Mouse (Mus musculus) liver, embryonic 12.5 days (tissue): Measurements from ENCODE around the gene Smad3. TPM values are rescaled to one million over a fixed set of nuclear protein-coding genes. Genes with fewer than 3 reads are reported as not detected.

Experiments used
- ATAC-seq: fragments of 200-750 bp; cut with Nextera tagmentation; 2 replicates; pipeline ENCODE4 v1.8.0; 2017; ENCODE audit warnings: moderate number of reproducible peaks, mild to moderate bottlenecking, moderate library complexity
- H3K27ac ChIP-seq: fragments of 300-500 bp; sonication (generic); 2 replicates; pipeline ENCODE4 v1.5.1; 2016; ENCODE audit warnings: mild to moderate bottlenecking
- H3K27me3 ChIP-seq: fragments of 300-500 bp; sonication (generic); replicated peaks from 2 replicates; pipeline ENCODE4 v1.6.1; 2016; ENCODE audit warnings: mild to moderate bottlenecking, moderate library complexity
- H3K36me3 ChIP-seq: fragments of 300-500 bp; sonication (generic); 2 replicates; pipeline ENCODE4 v1.6.1; 2016; ENCODE audit warnings: mild to moderate bottlenecking, moderate library complexity
- H3K4me1 ChIP-seq: fragments of 300-500 bp; sonication (generic); 2 replicates; pipeline ENCODE4 v1.6.1; 2016
- H3K4me2 ChIP-seq: fragments of 300-500 bp; sonication (generic); 2 replicates; pipeline ENCODE4 v1.6.1; 2016; ENCODE audit warnings: mild to moderate bottlenecking, moderate library complexity
- H3K4me3 ChIP-seq: fragments of 300-500 bp; sonication (generic); 2 replicates; pipeline ENCODE4 v1.5.1; 2016; ENCODE audit warnings: mild to moderate bottlenecking, moderate library complexity
- H3K9ac ChIP-seq: fragments of 300-500 bp; sonication (generic); 2 replicates; pipeline ENCODE4 v1.6.1; 2016; ENCODE audit warnings: mild to moderate bottlenecking, moderate library complexity
- H3K9me3 ChIP-seq: fragments of 300-500 bp; sonication (generic); replicated peaks from 2 replicates; pipeline ENCODE4 v1.6.1; 2016; ENCODE audit warnings: mild to moderate bottlenecking, moderate library complexity
- WGBS: fragments of 180-500 bp; shearing (Covaris S2); methylation state at CpG from one replicate; pipeline ENCODE4 v1.1.7; 2016; ENCODE audit not compliant: insufficient replicate concordance; 5-methylcytosine and 5-hydroxymethylcytosine counted together
- polyA plus RNA-seq: library from polyadenylated mRNA; unstranded; fragments of >200 nt; fragmentation: Nextera tagmentation; extraction: Ambion mirVana; gene quantifications from 2 replicates; pipeline ENCODE4 v1.2.1, GENCODE M21; 2016

Smad3 gene
- polyA plus RNA-seq, 1 experiment from 2014 or later = 7.2 TPM

DNA sequence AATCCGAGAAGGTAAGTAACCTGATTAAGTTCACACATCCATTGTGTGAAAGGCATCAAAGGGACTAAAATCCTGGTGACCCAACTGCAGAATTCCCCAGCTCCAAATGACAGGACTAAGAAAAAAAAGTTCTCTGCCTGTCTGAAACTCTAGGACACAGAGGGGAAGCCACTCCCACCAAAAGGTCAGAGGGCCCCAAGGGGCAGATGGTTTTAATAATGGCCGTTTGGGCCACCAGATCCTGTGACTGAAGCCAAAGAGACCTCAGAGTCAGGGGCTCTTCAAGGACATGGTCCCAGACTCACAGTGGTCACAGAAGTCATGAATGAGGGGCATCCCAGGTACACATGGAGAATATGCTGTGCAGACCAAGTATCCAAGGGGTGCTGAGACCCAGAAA is 29.3 kb upstream of the Smad3 start:
- no peak for ATAC-seq
- peaks cover 65% of the 10 kb centered on the region for H3K4me1 ChIP-seq
- WGBS = 42% methylated on average over 2 of the region's 2 CpGs
- no peak overlapping the region for H3K4me2 ChIP-seq
- H3K27ac ChIP-seq = no peak overlapping the region
- H3K36me3 ChIP-seq = no peaks in the 10 kb centered on the region
- peaks cover 15% of the 10 kb centered on the region for H3K27me3 ChIP-seq
- H3K9ac ChIP-seq = no peak overlapping the region
- no peak overlapping the region for H3K4me3 ChIP-seq
- H3K9me3 ChIP-seq = no peaks in the 10 kb centered on the region

DNA sequence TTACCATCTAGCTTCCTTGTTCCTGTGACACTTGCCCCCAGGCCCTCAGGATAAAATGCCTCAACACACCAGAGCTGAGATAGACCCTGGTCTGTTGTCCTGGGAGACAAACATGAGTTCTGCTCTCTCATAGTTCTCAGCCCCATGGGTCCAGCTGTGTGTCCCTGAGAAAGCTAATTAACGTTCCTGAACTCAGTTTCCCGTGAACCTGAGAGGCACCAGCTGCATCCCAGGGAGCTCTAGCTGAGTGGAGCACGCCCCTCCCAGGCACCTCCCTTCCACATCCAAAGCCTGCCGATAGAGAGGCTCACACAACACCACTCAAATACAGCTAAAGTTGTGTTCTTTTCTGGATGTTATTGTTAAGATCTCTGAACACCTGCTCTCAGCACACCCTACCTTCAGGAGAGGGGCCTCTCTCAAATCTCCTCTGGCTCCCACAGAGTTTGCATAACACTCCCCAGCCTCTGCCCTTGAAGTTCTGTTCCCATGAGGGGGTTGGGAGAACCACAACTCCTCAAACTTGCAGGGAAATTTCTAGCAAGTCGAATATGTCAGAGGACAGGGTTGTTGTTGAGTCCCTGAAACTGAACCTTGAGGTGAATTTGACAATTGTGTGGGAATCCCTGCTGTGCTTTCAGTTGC is 28.4 kb upstream of the Smad3 start:
- peaks cover 6% of the 10 kb centered on the region for H3K27me3 ChIP-seq
- 0 out of 2 replicates have a peak overlapping the region, but pooled peaks have one; percentile 43 for H3K27ac ChIP-seq
- H3K4me3 ChIP-seq = no peak overlapping the region
- H3K4me1 ChIP-seq = peaks cover 71% of the 10 kb centered on the region
- no peak overlapping the region for H3K9ac ChIP-seq
- H3K9me3 ChIP-seq = no peaks in the 10 kb centered on the region
- H3K36me3 ChIP-seq = no peaks in the 10 kb centered on the region
- H3K4me2 ChIP-seq = peak overlapping the region; percentile 47
- WGBS = 35% methylated on average over 5 of the region's 5 CpGs
- ATAC-seq = no peak

- H3K36me3 ChIP-seq = no peaks in the 10 kb centered on the region
- H3K27ac ChIP-seq = peak overlapping the region; percentile 43; the same call in 1 of the 2 replicates
- peaks cover 5% of the 10 kb centered on the region; the same call in 1 of the 2 replicates for H3K27me3 ChIP-seq
- H3K4me2 ChIP-seq = peak overlapping the region; percentile 47
- H3K9me3 ChIP-seq = no peaks in the 10 kb centered on the region
- H3K9ac ChIP-seq = no peak overlapping the region
- peak; percentile 65 for ATAC-seq
- no peak overlapping the region for H3K4me3 ChIP-seq
- peaks cover 72% of the 10 kb centered on the region for H3K4me1 ChIP-seq
- 13% methylated on average over 5 of the region's 5 CpGs for WGBS
Measured at GRCm38 (mm10) chr9:63785492-63785891, 27.7 kb upstream of the Smad3 start.

DNA sequence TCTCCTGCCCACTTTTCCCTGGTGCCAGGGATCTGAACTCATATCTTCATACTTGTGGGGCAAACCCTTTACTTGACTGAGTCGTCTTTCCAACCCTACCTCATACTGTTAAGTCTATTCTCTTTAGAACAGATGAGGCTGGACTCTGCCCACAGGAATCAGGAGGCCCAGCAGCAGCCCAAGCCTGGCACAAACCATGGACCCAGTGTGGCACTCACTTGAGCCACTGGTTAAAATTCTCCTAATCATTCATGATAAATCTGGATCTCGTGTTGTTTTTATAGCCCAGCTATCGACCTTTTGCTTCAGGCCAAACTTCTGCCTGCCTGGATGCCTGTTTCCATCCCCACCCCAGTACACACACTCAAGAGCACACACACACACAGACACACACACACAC is 26.8 kb upstream of the Smad3 start:
- H3K4me2 ChIP-seq = no peak overlapping the region
- no peaks in the 10 kb centered on the region for H3K9me3 ChIP-seq
- 64% methylated on average over 3 of the region's 3 CpGs for WGBS
- H3K36me3 ChIP-seq = no peaks in the 10 kb centered on the region
- peaks cover 5% of the 10 kb centered on the region; the same call in 1 of the 2 replicates for H3K27me3 ChIP-seq
- no peak overlapping the region for H3K27ac ChIP-seq
- no peak overlapping the region for H3K9ac ChIP-seq
- no peak for ATAC-seq
- no peak overlapping the region for H3K4me3 ChIP-seq
- H3K4me1 ChIP-seq = peaks cover 72% of the 10 kb centered on the region

DNA sequence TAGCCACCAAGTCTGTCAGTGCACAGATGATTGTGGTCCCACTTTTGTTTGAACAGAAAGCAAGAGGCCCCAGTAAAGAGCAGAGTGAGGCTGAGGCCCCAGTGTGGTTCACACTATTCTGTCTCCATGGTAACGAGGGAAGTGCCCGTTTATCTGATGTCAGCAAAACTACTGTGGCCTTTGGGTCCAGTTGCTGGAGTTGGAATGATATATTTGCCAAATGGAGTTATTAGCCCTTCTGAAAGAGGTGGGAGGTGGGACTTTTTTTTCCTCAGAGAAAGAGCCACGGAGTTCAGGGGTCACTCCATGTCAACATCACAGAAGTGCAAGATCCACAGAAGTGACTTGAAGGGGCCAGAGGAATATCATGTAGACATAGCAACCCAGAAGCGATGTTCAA is 24.9 kb upstream of the Smad3 start:
- H3K9me3 ChIP-seq = no peaks in the 10 kb centered on the region
- H3K4me3 ChIP-seq = peak overlapping the region; percentile 8; the same call in 1 of the 2 replicates
- peak overlapping the region; percentile 55 for H3K4me2 ChIP-seq
- peak; percentile 75 for ATAC-seq
- peak overlapping the region; percentile 67 for H3K27ac ChIP-seq
- 0 out of 2 replicates have a peak, but pooled peaks cover 5% of the 10 kb centered on the region for H3K27me3 ChIP-seq
- no peaks in the 10 kb centered on the region for H3K36me3 ChIP-seq
- 32% methylated on average over 4 of the region's 4 CpGs for WGBS
- peak overlapping the region; percentile 29; the same call in 1 of the 2 replicates for H3K9ac ChIP-seq
- peaks cover 72% of the 10 kb centered on the region for H3K4me1 ChIP-seq

DNA sequence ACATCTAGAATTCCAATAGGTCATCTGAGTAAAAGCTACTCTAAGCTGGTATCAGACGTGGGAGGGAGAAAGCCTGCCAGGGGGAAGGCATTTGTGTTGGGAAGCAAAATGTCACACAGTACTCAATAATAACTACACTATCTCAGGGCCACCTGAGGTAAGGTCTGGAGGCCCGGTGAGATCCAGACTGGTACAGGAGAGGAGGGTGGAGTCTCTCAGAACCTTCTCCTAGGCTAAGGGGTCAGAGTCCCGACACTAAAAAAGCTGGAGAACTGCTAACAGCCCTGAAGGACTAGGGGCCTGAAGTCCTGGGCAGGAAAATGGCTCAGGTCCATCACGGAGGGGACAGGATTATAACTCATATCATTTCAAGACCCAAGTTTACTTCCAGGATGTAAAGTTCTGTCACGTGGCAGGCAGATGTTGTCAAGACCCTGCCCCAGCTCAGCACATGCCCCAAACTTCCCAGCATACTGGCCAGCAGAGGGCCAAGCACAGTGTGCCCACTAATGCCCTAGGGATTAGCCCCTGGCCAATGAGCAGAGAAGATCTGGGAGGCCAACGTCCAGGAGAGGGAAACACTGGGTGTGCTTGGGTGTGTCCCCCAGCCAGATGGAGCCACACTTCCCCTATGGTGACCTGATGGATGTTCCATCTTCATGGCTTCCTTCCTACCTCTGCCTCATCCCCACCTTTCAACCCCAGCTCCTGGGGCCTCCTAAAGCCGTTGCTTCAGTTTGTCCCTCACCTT is 24.1 kb upstream of the Smad3 start:
- no peak overlapping the region; the same call in 1 of the 2 replicates for H3K9ac ChIP-seq

DNA sequence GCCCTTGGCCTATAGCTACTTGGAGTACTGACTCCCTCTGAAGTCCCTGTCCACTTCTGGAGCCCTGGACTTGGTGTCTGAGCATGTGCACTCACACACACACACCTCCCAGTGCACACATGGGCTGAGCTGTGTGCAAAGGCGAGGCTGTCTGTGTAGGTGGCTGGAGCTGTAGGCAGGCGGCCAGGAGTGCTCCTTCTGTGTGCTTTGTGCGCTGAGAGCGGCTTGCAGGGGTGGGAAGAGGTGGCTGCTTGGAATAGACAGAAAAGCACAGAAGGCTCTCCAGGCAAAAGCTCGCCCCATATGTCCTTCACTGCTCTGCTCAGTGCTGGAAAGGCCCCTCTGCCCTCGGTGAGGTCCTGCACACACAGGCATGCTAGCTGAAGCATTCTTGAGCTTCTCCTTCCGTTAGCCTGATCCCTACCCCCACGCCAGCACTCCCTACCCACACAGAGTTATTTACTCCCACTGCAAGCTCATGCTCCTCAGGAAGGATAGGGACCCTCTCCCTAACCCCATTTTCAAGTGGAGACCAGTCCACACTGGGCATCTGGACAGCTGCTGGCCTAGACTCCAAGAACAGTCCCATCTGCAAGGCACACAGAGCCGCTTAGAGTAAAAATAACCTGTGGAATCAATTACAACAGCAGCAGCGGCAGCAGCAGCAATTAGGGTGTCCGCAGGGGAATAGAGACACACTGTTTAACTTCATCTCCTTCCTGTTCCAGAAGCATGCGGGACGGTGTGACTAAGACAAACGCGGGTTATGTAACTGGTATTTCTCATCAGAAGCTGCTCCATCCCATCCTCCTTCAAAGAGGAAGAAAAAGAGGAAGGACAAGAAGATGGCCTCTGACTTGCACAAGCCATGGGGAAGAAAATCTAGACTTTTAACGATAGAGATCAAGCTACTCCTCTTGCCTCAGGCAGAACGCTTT is 22.4 kb upstream of the Smad3 start:
- Histone ChIP-seq H3K9me3 (no peaks in the 10 kb centered on the region), H3K9ac (no peak overlapping the region), H3K4me3 (no peak overlapping the region), H3K36me3 (no peaks in the 10 kb centered on the region), H3K27ac (peak overlapping the region; percentile 29), H3K4me2 (no peak overlapping the region), H3K4me1 (peaks cover 62% of the 10 kb centered on the region), H3K27me3 (0 out of 2 replicates have a peak, but pooled peaks cover 5% of the 10 kb centered on the region)
- ATAC-seq = no peak
- 32% methylated on average over 17 of the region's 17 CpGs for WGBS

More for the DNA sequence above, 24.1 kb upstream of the Smad3 start:
- peak overlapping the region; percentile 67 for H3K27ac ChIP-seq
- H3K4me2 ChIP-seq = peak overlapping the region; percentile 55
- no peaks in the 10 kb centered on the region for H3K36me3 ChIP-seq
- no peaks in the 10 kb centered on the region for H3K9me3 ChIP-seq
- H3K4me3 ChIP-seq = no peak overlapping the region
- H3K27me3 ChIP-seq = 0 out of 2 replicates have a peak, but pooled peaks cover 5% of the 10 kb centered on the region
- peaks cover 70% of the 10 kb centered on the region for H3K4me1 ChIP-seq
- peak; percentile 70 for ATAC-seq
- 51% methylated on average over 7 of the region's 7 CpGs for WGBS

GRCm38 (mm10) chr9:63776735-63777134 is 18.9 kb upstream of the Smad3 start:
- 0 out of 2 replicates have a peak, but pooled peaks cover 5% of the 10 kb centered on the region for H3K27me3 ChIP-seq
- no peak overlapping the region for H3K4me2 ChIP-seq
- no peaks in the 10 kb centered on the region for H3K36me3 ChIP-seq
- 57% methylated on average over 3 of the region's 3 CpGs for WGBS
- H3K4me1 ChIP-seq = peaks cover 45% of the 10 kb centered on the region
- no peak overlapping the region for H3K4me3 ChIP-seq
- H3K9me3 ChIP-seq = no peaks in the 10 kb centered on the region
- no peak for ATAC-seq
- no peak overlapping the region for H3K27ac ChIP-seq
- H3K9ac ChIP-seq = no peak overlapping the region

DNA sequence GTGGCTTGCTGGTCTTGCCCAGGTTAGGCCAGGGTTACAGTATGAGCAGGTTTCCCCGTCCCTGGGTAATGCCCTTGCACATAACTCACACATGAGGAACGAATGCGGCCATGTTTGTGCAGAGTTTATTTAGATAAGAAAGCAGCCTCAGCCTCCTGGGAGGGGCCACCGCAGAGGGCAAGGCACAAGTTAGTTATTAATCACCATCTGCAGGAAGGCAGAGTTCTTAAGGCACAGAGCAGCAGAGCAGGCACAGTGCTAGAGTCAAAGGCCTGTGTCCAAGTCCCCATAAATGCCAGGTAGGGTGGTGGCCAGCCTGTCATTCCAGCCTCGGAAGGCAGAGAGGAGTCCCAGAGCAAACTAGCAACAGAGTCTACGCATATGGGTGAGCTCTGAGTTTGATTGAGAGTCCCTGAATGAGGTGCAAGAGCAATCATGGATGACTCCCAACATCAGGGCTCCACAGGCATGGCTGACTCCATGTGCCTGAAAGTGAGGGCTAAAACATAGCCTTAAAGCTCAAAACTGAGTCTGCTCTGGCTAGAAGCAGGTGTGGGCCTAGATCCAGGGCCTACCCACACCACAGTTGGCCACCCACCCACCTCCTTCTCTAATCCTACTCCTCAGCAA is 17.2 kb upstream of the Smad3 start:
- peak overlapping the region; percentile 28; the same call in 1 of the 2 replicates for H3K9ac ChIP-seq

DNA sequence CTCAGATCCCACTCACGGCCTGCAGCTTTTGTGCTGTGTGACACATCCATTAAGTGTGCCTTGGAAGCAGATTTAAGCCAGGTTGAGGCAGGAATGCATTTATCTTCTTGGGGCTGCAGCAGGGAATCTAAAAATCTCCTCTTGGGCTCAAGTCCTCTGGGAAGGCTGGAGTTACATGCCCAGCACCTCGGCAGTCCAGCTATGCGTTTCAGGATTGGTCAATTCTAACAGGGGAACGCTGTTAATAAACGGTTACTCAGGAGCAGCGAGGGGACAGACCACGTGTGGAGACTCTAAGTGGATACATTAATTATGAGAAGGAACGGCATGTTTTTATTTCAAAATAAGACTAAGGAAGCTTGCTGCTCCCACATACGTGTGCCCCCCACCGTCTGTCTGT is 14.7 kb upstream of the Smad3 start:
- H3K9me3 ChIP-seq = no peaks in the 10 kb centered on the region
- H3K27ac ChIP-seq = 0 out of 2 replicates have a peak overlapping the region, but pooled peaks have one; percentile 2
- H3K4me1 ChIP-seq = peaks cover 20% of the 10 kb centered on the region
- no peak overlapping the region for H3K4me3 ChIP-seq
- ATAC-seq = no peak
- H3K4me2 ChIP-seq = no peak overlapping the region
- no peaks in the 10 kb centered on the region for H3K36me3 ChIP-seq
- no peak overlapping the region for H3K9ac ChIP-seq
- H3K27me3 ChIP-seq = no peaks in the 10 kb centered on the region
- WGBS = 73% methylated on average over 10 of the region's 10 CpGs

More for the DNA sequence above, 17.2 kb upstream of the Smad3 start:
- no peak overlapping the region for H3K4me3 ChIP-seq
- H3K27me3 ChIP-seq = 0 out of 2 replicates have a peak, but pooled peaks cover 5% of the 10 kb centered on the region
- H3K27ac ChIP-seq = peak overlapping the region; percentile 74
- H3K36me3 ChIP-seq = no peaks in the 10 kb centered on the region
- peak overlapping the region; percentile 50 for H3K4me2 ChIP-seq
- peak; percentile 90 for ATAC-seq
- WGBS = 32% methylated on average over 6 of the region's 6 CpGs
- H3K9me3 ChIP-seq = no peaks in the 10 kb centered on the region
- peaks cover 28% of the 10 kb centered on the region for H3K4me1 ChIP-seq

DNA sequence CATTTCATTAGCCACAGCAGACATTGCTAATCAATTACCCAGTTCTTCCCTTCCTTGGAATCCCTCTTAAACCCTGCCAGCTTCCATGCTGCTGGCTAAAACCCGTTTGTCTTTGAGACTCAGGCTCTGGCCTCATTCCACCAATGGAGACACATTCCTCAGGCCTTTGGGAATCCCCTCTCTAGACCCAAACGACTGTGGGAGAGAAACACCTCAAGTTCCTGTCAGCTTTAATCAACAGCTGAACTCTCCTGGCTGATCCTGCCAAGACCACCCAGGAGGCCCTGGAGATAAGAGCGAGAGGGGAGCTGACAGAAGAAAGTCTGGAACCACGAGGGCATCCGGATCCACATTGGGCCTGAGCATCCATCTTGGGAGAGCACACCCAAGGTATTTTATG is 13.9 kb upstream of the Smad3 start:
- H3K9ac ChIP-seq = no peak overlapping the region
- WGBS = 37% methylated on average over 5 of the region's 5 CpGs
- H3K4me3 ChIP-seq = no peak overlapping the region
- H3K4me2 ChIP-seq = no peak overlapping the region
- H3K9me3 ChIP-seq = no peaks in the 10 kb centered on the region
- H3K4me1 ChIP-seq = peaks cover 20% of the 10 kb centered on the region
- no peaks in the 10 kb centered on the region for H3K36me3 ChIP-seq
- H3K27ac ChIP-seq = no peak overlapping the region
- ATAC-seq = no peak
- H3K27me3 ChIP-seq = no peaks in the 10 kb centered on the region
